Mouse (Mus musculus): ENCODE measurements around the gene Snrpf. TPM values are rescaled to one million over a fixed set of nuclear protein-coding genes. Genes with fewer than 3 reads are reported as not detected.
"Not testable (repeated sequence)": the region's sequence is repeated elsewhere in the genome, so short reads cannot be mapped to it uniquely, and the experiment has no call there.

Gene Snrpf
- polyA plus RNA-seq, 1 experiment from 2014 or later, result 146 TPM

DNA sequence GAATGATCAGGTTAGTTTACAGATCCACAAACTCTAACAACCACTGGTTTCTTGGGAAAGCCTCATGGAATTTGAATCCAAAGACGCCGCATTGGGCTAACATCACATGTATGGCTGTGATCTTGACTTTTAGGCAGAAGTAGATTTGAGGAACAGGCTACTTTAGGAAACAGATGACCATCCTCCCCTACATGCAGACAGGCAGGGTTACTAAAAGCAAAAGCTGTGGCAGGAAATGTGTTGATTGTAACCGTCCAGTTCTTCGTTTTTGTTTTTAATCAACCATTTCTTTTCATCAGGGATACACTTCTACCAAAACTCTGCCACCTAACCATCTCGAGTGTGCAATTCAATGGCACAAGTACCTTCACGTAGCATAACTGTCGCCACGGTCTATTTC, 13.5 kb downstream of the Snrpf start:
- ATAC-seq (ENCODE audit: insufficient number of reproducible peaks, insufficient read depth, low FRiP score, low TSS enrichment, low read depth), result no peak
- Histone ChIP-seq H3K36me3 (no peaks in the 10 kb centered on the region), H3K4me1 (no peaks in the 10 kb centered on the region), H3K27ac (no peak overlapping the region), H3K9ac (no peak overlapping the region), H3K9me3 (no peaks in the 10 kb centered on the region), H3K27me3 (no peaks in the 10 kb centered on the region), H3K4me2 (no peak overlapping the region), H3K4me3 (no peak overlapping the region)
- WGBS, result 93% methylated on average over 8 of the region's 8 CpGs

DNA sequence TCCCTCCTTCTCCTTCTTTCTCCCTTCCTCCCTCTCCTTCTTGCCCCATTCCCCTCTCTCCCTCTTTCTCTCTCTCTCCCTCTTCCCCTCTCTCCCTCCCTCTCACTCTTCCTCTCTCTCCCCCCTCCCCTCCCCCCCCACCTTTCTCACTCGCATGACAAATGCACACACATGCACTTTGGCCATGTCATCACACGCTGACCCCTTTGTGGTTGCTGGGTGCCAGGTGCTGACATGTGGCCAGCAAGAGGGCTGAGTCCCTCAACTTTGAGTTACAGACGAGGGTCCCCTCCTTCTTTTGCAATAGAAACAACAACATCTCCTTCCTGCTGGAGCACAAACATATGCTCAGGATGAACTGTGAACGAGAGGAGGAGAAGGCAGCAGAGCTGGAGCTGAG, 14.5 kb downstream of the Snrpf start:
- Histone ChIP-seq H3K4me2 (no peak overlapping the region), H3K27ac (no peak overlapping the region), H3K4me3 (no peak overlapping the region), H3K4me1 (no peaks in the 10 kb centered on the region), H3K27me3 (no peaks in the 10 kb centered on the region), H3K36me3 (no peaks in the 10 kb centered on the region), H3K9me3 (no peaks in the 10 kb centered on the region), H3K9ac (no peak overlapping the region)
- no peak for ATAC-seq (ENCODE audit: insufficient number of reproducible peaks, insufficient read depth, low FRiP score, low TSS enrichment, low read depth)
- WGBS, result 63% methylated on average over 4 of the region's 4 CpGs

DNA sequence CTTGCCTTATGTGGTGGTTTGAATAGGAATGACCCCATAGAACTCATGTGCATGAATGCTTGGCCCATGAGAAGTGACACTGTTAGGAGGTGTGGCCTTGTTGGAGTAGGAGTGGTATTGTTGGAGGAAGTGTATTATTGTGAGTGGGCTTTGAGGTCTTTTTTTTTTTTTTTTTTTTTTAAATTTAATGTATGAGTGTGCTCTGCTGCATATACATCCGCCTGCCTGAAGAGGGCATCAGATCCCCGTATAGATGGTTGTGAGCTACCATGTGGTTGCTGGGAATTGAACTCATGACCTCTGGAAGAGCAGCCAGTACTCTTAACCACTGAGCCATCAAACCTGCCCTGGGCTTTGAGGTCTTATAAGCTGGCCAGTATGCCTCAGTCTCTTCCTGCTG, 17.3 kb downstream of the Snrpf start:
- H3K27me3 ChIP-seq, result no peaks in the 10 kb centered on the region
- ATAC-seq (ENCODE audit: insufficient number of reproducible peaks, insufficient read depth, low FRiP score, low TSS enrichment, low read depth), result no peak
- no peak overlapping the region for H3K4me3 ChIP-seq
- H3K9me3 ChIP-seq, result no peaks in the 10 kb centered on the region
- no peaks in the 10 kb centered on the region for H3K36me3 ChIP-seq
- no peak overlapping the region for H3K27ac ChIP-seq
- H3K4me2 ChIP-seq, result no peak overlapping the region
- H3K9ac ChIP-seq, result no peak overlapping the region
- H3K4me1 ChIP-seq, result no peaks in the 10 kb centered on the region
- WGBS, result 60% methylated on average over 2 of the region's 2 CpGs

DNA sequence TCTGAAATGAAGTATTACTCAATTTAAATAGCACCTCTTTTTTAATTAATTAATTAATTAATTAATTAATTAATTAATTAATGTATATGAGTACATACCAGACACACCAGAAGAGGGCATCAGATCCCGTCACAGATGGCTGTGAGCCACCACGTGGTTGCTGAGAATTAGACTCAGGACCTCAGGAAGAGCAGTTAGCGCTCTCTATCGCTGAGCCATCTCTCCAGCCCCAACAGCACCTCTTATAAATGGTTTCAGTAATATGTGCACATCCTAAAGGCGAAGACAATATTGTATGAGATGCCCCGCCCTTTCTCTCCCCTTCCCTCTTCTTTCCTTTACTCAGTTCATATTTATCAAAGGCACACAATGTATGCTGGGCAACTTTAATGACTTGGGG, 20.8 kb downstream of the Snrpf start:
- H3K4me2 ChIP-seq, result no peak overlapping the region
- H3K9me3 ChIP-seq, result no peaks in the 10 kb centered on the region
- H3K4me1 ChIP-seq, result no peaks in the 10 kb centered on the region
- ATAC-seq (ENCODE audit: insufficient number of reproducible peaks, insufficient read depth, low FRiP score, low TSS enrichment, low read depth), result no peak
- no peaks in the 10 kb centered on the region for H3K36me3 ChIP-seq
- H3K4me3 ChIP-seq, result no peak overlapping the region
- no peak overlapping the region for H3K27ac ChIP-seq
- H3K27me3 ChIP-seq, result no peaks in the 10 kb centered on the region
- H3K9ac ChIP-seq, result no peak overlapping the region
- WGBS, result 84% methylated on average over 6 of the region's 6 CpGs

DNA sequence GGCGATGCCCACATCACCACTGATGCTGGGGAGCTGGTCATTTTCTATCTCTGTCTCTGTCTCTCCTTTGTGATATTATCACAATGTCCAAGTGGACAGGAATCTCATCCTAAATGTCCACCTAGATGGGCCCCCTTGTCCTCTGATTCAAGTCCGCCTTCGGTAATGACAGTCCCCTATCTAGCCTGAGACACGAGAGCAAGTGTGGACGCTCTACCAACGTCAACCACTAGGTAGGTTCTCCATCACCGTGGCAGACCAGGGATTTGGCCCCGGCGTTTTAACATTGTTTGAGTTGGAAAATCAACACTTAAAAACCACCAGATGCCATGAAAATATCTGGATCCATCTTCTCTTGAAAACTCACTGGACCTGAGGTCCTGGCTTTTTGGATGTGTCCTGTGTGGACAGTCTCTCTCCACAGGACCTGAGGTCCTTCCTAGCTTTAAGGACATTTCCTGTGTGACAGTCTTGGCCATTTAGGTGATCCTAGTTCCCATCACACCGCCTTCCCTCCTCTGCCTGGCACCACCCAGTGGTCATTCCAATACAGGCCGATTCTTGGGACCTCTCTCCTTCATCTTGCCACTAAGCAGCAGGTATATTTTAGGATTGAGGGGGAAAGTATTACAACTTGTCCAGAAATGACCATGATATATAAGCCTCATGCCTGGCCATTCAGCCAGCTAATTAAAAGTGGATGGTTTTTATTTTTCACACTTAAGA, 21.5 kb downstream of the Snrpf start:
- Histone ChIP-seq H3K9ac (no peak overlapping the region), H3K4me2 (no peak overlapping the region), H3K4me1 (no peaks in the 10 kb centered on the region), H3K36me3 (no peaks in the 10 kb centered on the region), H3K27me3 (no peaks in the 10 kb centered on the region), H3K4me3 (no peak overlapping the region), H3K27ac (no peak overlapping the region), H3K9me3 (no peaks in the 10 kb centered on the region)
- WGBS, result 88% methylated on average over 11 of the region's 11 CpGs
- ATAC-seq (ENCODE audit: insufficient number of reproducible peaks, insufficient read depth, low FRiP score, low TSS enrichment, low read depth), result no peak

DNA sequence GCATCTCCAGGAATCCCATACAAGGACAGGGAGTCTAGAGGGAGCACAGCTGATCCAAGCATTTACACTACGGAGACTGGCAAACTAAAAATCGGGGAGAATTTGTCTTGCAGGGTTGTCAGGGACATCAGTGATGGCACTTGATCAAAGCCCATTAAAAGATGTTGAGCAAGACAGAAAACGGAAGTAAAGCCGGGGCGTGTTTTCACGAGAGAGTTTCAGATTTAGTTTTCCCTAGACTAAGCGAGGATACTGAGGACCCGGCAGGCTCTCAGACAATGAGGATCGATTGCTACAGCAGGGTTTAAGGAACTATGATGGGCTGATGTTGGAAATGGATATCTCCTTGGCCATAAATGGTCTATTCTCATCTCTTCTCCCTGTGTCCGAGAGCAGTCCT, 22.4 kb downstream of the Snrpf start:
- Histone ChIP-seq H3K9ac (no peak overlapping the region), H3K9me3 (no peaks in the 10 kb centered on the region), H3K27me3 (no peaks in the 10 kb centered on the region), H3K27ac (no peak overlapping the region), H3K36me3 (no peaks in the 10 kb centered on the region), H3K4me2 (no peak overlapping the region), H3K4me1 (no peaks in the 10 kb centered on the region), H3K4me3 (no peak overlapping the region)
- ATAC-seq (ENCODE audit: insufficient number of reproducible peaks, insufficient read depth, low FRiP score, low TSS enrichment, low read depth), result no peak
- 88% methylated on average over 10 of the region's 10 CpGs for WGBS

DNA sequence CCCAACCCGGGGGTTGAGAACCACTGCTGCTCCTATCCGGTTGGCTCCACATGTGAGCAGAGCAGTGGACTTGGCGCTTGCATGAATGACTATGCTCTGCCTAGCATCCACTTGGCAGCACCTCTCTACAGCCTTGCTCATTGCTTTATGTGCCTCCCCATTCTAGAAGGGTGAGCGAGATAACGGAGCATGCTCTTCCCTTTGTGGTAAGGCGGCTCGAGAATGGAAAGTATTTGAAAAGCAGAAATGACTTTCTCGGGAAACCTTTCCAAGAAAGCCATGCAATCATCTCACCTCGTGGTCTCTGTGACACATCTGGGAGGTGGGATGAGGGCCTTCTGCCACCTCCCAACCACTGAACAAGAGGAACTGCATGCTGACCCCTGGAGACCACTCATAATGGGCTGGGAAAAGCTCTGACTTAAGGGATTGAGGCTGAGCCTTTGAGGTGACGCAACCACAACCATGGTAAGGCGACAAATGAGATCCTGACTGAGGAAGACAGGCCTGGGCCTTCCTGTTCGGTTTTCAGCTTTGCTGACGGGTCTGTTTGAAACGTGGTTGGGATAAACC, 24.9 kb downstream of the Snrpf start:
- H3K36me3 ChIP-seq, result no peaks in the 10 kb centered on the region
- no peaks in the 10 kb centered on the region for H3K4me1 ChIP-seq
- no peaks in the 10 kb centered on the region for H3K27me3 ChIP-seq
- H3K4me3 ChIP-seq, result no peak overlapping the region
- ATAC-seq (ENCODE audit: insufficient number of reproducible peaks, insufficient read depth, low FRiP score, low TSS enrichment, low read depth), result no peak
- no peak overlapping the region for H3K27ac ChIP-seq
- no peak overlapping the region for H3K9ac ChIP-seq
- no peaks in the 10 kb centered on the region for H3K9me3 ChIP-seq
- 87% methylated on average over 14 of the region's 14 CpGs for WGBS
- H3K4me2 ChIP-seq, result no peak overlapping the region

DNA sequence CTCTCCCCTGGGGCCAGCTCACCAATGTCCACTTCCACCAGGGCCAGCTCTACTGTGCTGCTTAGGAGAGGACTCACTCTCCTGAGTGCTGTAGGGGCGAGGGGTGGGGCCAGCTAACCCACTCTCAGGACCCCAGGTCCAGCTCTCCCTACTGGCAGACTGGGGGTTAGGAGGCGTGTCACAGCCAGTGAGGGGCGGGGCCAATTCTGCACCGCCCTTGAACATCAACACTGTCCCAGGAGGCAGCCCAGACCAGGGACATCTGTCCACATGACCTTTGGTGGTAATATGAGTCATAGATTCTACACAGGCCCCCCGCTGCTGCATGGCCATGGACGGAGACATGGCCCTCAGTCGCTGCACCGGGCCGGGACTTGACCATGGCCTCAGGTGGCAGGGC, 29.7 kb downstream of the Snrpf start:
- WGBS, result 49% methylated on average over 9 of the region's 9 CpGs
- no peak overlapping the region for H3K4me3 ChIP-seq
- H3K4me2 ChIP-seq, result no peak overlapping the region
- no peaks in the 10 kb centered on the region for H3K36me3 ChIP-seq
- no peaks in the 10 kb centered on the region for H3K4me1 ChIP-seq
- no peaks in the 10 kb centered on the region for H3K27me3 ChIP-seq
- H3K27ac ChIP-seq, result no peak overlapping the region
- H3K9ac ChIP-seq, result no peak overlapping the region
- H3K9me3 ChIP-seq, result no peaks in the 10 kb centered on the region
- ATAC-seq (ENCODE audit: insufficient number of reproducible peaks, insufficient read depth, low FRiP score, low TSS enrichment, low read depth), result 0 out of 2 replicates have a peak, but pooled peaks have one; percentile 43

DNA sequence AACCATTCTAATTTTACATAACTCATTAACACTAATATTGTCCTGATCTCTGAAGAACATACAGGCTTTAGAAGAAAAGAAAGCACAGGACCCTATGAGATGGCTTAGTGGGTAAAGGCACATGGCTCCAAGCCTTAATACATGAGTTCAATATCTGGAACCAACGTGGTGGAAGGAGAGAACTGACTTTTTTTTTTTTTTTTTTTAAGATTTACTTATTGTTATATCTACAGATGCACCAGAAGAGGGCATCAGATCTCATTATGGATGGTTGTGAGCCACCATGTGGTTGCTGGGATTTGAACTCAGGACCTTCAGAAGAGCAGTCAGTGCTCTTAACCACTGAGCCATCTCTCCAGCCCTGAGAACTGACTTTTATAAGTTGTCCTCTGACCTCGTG, 31.5 kb downstream of the Snrpf start:
- ATAC-seq (ENCODE audit: insufficient number of reproducible peaks, insufficient read depth, low FRiP score, low TSS enrichment, low read depth); H3K4me3 ChIP-seq; H3K27ac ChIP-seq; H3K4me2 ChIP-seq; H3K4me1 ChIP-seq; H3K27me3 ChIP-seq; H3K36me3 ChIP-seq; H3K9me3 ChIP-seq; H3K9ac ChIP-seq: not testable (repeated sequence)
- 65% methylated on average over 2 of the region's 2 CpGs for WGBS

DNA sequence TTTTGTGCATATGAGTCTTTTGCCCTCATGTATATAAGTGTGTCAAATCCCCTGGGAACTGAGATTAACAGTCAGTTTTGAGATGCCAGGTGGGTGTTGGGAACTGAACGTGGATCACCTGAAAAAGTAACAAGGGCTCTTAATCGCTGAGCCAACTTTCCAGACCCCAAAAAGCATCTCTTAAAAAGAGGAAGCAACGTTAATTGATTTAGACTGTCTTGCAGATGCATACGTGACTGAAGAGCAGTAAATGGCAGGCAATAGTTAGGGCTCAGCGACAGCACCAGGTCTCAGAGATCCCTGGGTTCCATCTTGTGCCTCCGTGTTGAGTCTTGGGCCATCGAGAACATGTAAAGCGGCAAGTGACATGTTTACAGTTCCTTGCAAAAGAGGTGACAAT, 36.9 kb downstream of the Snrpf start:
- Histone ChIP-seq H3K9me3 (no peaks in the 10 kb centered on the region), H3K4me3 (no peak overlapping the region), H3K27ac (no peak overlapping the region), H3K9ac (no peak overlapping the region), H3K4me1 (peaks cover 9% of the 10 kb centered on the region; the same call in 1 of the 2 replicates), H3K4me2 (no peak overlapping the region), H3K27me3 (no peaks in the 10 kb centered on the region), H3K36me3 (no peaks in the 10 kb centered on the region)
- no peak for ATAC-seq (ENCODE audit: insufficient number of reproducible peaks, insufficient read depth, low FRiP score, low TSS enrichment, low read depth)
- 78% methylated on average over 8 of the region's 8 CpGs for WGBS

DNA sequence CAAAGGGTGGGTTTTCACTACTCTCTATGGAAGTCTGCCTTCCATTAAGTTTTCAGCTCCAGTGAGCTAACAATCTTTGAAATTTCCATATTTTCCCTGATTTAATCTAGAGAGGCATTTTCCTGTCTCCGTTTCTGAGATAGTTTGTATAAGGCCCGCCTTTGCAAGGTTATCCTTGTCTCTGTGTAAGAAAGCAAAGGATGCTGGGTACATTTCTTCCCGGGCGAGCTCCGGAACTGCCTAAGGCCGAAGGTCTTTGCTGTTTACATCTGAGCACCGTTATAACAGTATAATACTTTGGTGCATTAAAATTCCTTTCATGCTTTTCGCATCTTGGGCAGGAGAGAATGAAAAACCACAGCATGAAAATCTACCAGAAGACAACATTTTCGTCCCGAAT, 39.7 kb downstream of the Snrpf start:
- Histone ChIP-seq H3K9me3 (no peaks in the 10 kb centered on the region), H3K9ac (no peak overlapping the region), H3K36me3 (no peaks in the 10 kb centered on the region), H3K4me2 (peak overlapping the region; percentile 9; the same call in 1 of the 2 replicates), H3K4me1 (peaks cover 9% of the 10 kb centered on the region; the same call in 1 of the 2 replicates), H3K27me3 (no peaks in the 10 kb centered on the region), H3K4me3 (no peak overlapping the region), H3K27ac (peak overlapping the region; percentile 72)
- no peak for ATAC-seq (ENCODE audit: insufficient number of reproducible peaks, insufficient read depth, low FRiP score, low TSS enrichment, low read depth)
- 43% methylated on average over 10 of the region's 10 CpGs for WGBS

DNA sequence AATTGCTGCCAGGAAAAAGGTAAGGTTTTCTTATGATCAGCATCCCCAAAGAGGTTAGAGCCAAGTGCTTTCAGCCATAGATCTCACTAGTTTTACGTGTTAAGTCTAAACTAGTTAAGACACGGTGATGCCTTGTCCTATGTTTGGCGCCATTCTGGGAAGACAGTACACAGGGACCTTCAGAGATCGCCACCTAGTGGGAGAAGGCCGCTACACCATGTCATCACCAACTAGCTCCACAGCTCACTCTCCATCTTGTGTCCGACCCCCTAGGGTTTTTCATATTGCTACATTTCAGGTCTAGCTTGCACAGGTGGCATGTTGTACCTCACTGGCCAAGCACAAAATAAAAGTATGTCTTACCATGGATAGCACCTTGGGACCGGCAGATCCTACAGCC, 40.5 kb downstream of the Snrpf start:
- H3K4me2 ChIP-seq, result no peak overlapping the region
- ATAC-seq (ENCODE audit: insufficient number of reproducible peaks, insufficient read depth, low FRiP score, low TSS enrichment, low read depth), result no peak
- H3K9ac ChIP-seq, result no peak overlapping the region
- H3K9me3 ChIP-seq, result no peaks in the 10 kb centered on the region
- WGBS, result 10% methylated on average over 7 of the region's 7 CpGs
- H3K27ac ChIP-seq, result peak overlapping the region; percentile 72
- no peak overlapping the region for H3K4me3 ChIP-seq
- no peaks in the 10 kb centered on the region for H3K27me3 ChIP-seq
- no peaks in the 10 kb centered on the region for H3K36me3 ChIP-seq
- H3K4me1 ChIP-seq, result peaks cover 9% of the 10 kb centered on the region; the same call in 1 of the 2 replicates

Measured in embryonic facial prominence, embryonic 13.5 days (tissue).